ENCODE assay signal across 10 mouse cellular contexts in the genomic region with DNA sequence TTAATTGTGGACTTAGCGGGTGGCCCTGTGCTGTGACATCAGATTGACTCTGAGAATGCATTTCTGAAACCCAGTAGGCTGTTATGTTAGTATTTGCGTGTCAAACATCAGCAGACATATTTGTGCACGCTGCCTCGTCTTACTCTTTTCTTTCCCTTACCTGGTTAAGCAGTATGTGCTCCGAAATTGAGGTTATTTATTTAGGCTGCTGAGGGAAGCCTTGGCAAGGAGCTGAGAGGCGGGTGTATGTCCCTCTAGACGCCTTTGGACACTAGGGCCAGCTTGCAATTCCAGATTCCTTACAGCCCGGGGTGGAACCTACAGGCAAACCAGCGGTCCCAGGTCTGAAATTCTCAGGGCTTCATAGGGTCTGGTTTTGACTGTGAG. TPM values are rescaled to one million over a fixed set of nuclear protein-coding genes. Genes with fewer than 3 reads are reported as not detected.
DNase-seq lines count a peak whose midpoint lies in the region; ATAC-seq and TF ChIP-seq lines count a peak whose summit lies in the region.
"Had no signal": no experiment of that assay in that cellular context is flagged by ENCODE, and none has a peak within 500 bp of the region (broad histone marks: within the 10 kb centered on the region; RNA-seq: fewer than 3 reads in every experiment).

No protein-coding gene starts in this region.

- ATAC-seq in lung, embryonic 14.5 days (ENCODE audit: insufficient read depth), result no peak
- ATAC-seq in forebrain, embryonic 15.5 days (replicated peaks), result no peak
- no peak for ATAC-seq in limb, embryonic 15.5 days (ENCODE audit: insufficient number of reproducible peaks, low FRiP score, low TSS enrichment, low read depth)
- no peak for ATAC-seq in stomach, embryonic 15.5 days (ENCODE audit: insufficient read depth, low FRiP score, low read depth)
- ATAC-seq: Patski had no signal

- TF ChIP-seq CTCF in lung, embryonic 14.5 days (IDR thresholded peaks at IDR 0.05; ENCODE audit: low read depth), result no peak

- H3K9ac ChIP-seq in lung, embryonic 14.5 days, result peak overlapping the region; percentile 97
- H3K9ac ChIP-seq in forebrain, embryonic 15.5 days (replicated peaks), result peak overlapping the region; percentile 64; the same call in 1 of the 2 replicates
- H3K9ac ChIP-seq in limb, embryonic 15.5 days, result peak overlapping the region; percentile 94; the same call in 1 of the 2 replicates
- peak overlapping the region; percentile 79; the same call in 1 of the 2 replicates for H3K9ac ChIP-seq in stomach, embryonic 15.5 days

- peak overlapping the region; percentile 98 for H3K4me2 ChIP-seq in lung, embryonic 14.5 days
- H3K4me2 ChIP-seq in forebrain, embryonic 15.5 days (replicated peaks), result peak overlapping the region; percentile 68
- peak overlapping the region; percentile 81 for H3K4me2 ChIP-seq in limb, embryonic 15.5 days
- H3K4me2 ChIP-seq in stomach, embryonic 15.5 days, result peak overlapping the region; percentile 74

- H3K36me3 ChIP-seq in lung, embryonic 14.5 days (ENCODE audit: insufficient read depth), result no peaks in the 10 kb centered on the region
- H3K36me3 ChIP-seq in forebrain, embryonic 15.5 days, result no peaks in the 10 kb centered on the region
- no peaks in the 10 kb centered on the region for H3K36me3 ChIP-seq in limb, embryonic 15.5 days
- H3K36me3 ChIP-seq in stomach, embryonic 15.5 days, result no peaks in the 10 kb centered on the region

- no peaks in the 10 kb centered on the region for H3K27me3 ChIP-seq in lung, embryonic 14.5 days (ENCODE audit: insufficient read depth, low read length)
- no peaks in the 10 kb centered on the region; the same call in 1 of the 2 replicates for H3K27me3 ChIP-seq in forebrain, embryonic 15.5 days
- H3K27me3 ChIP-seq in limb, embryonic 15.5 days, result no peaks in the 10 kb centered on the region
- H3K27me3 ChIP-seq in stomach, embryonic 15.5 days (replicated peaks), result no peaks in the 10 kb centered on the region
- H3K27me3 ChIP-seq: Patski had no signal

- no peak overlapping the region for H3K27ac ChIP-seq in lung, embryonic 14.5 days (ENCODE audit: low read depth)
- peak overlapping the region; percentile 87 for H3K27ac ChIP-seq in forebrain, embryonic 15.5 days (replicated peaks)
- H3K27ac ChIP-seq in limb, embryonic 15.5 days, result peak overlapping the region; percentile 98
- H3K27ac ChIP-seq in stomach, embryonic 15.5 days, result peak overlapping the region; percentile 48

- H3K9me3 ChIP-seq in lung, embryonic 14.5 days (ENCODE audit: low read depth, low read length), result no peaks in the 10 kb centered on the region
- no peaks in the 10 kb centered on the region for H3K9me3 ChIP-seq in forebrain, embryonic 15.5 days
- H3K9me3 ChIP-seq in limb, embryonic 15.5 days, result no peaks in the 10 kb centered on the region
- H3K9me3 ChIP-seq in stomach, embryonic 15.5 days, result no peaks in the 10 kb centered on the region
- H3K9me3 ChIP-seq: megakaryocyte, embryonic 14.5 days had no signal

- peaks cover 37% of the 10 kb centered on the region for H3K4me1 ChIP-seq in lung, embryonic 14.5 days (ENCODE audit: insufficient read depth)
- peaks cover 89% of the 10 kb centered on the region for H3K4me1 ChIP-seq in forebrain, embryonic 15.5 days
- peaks cover 58% of the 10 kb centered on the region for H3K4me1 ChIP-seq in limb, embryonic 15.5 days
- peaks cover 49% of the 10 kb centered on the region for H3K4me1 ChIP-seq in stomach, embryonic 15.5 days

- DNase-seq in lung, embryonic 14.5 days, result peak; percentile 43
- DNase-seq in lung, postnatal 14 days, result no peak
- no peak for DNase-seq in adrenal gland, adult (ENCODE audit: inconsistent age in 2 of 2, low spot score in 1 of 2)
- DNase-seq in thymus, postnatal 36 days, result no peak
- no peak for DNase-seq in natural killer cell, adult 2 months (ENCODE audit: low spot score in 2 of 2)

- WGBS in lung, embryonic 14.5 days, result 21% methylated on average over 9 of the region's 9 CpGs
- 15% methylated on average over 9 of the region's 9 CpGs for WGBS in forebrain, embryonic 15.5 days
- 19% methylated on average over 9 of the region's 9 CpGs for whole genome bisulfite sequencing in limb, embryonic 15.5 days
- 25% methylated on average over 9 of the region's 9 CpGs for WGBS in stomach, embryonic 15.5 days

- peak overlapping the region; percentile 81 for H3K4me3 ChIP-seq in lung, embryonic 14.5 days (ENCODE audit: low read depth, low read length)
- H3K4me3 ChIP-seq in forebrain, embryonic 15.5 days, result peak overlapping the region; percentile 44
- peak overlapping the region; percentile 74 for H3K4me3 ChIP-seq in limb, embryonic 15.5 days
- peak overlapping the region; percentile 73 for H3K4me3 ChIP-seq in stomach, embryonic 15.5 days (replicated peaks)
- H3K4me3 ChIP-seq: megakaryocyte, embryonic 14.5 days had no signal

RNA-seq across cellular contexts. Expression of a gene that starts 3.6 kb away (rescaled TPM):
- polyA plus RNA-seq in lung, embryonic 14.5 days (2014; fragmentation: Nextera tagmentation; extraction: Ambion mirVana), result 57.1 and 58.5 TPM in 2 replicates
- 95.4 and 131 TPM in 2 replicates for polyA plus RNA-seq in forebrain, embryonic 15.5 days (2015; fragmentation: Nextera tagmentation; extraction: Ambion mirVana)
- 85.4 and 90.5 TPM in 2 replicates for polyA plus RNA-seq in limb, embryonic 15.5 days (2015; fragmentation: Nextera tagmentation; extraction: Ambion mirVana)
- polyA plus RNA-seq in stomach, embryonic 15.5 days (2015; fragmentation: Nextera tagmentation; extraction: Ambion mirVana), result 85.2 and 89.4 TPM in 2 replicates
